Mouse (Mus musculus) megakaryocyte-erythroid progenitor cell, adult 5-6 weeks (primary cell): ENCODE measurements around the gene Slc30a5. TPM values are rescaled to one million over a fixed set of nuclear protein-coding genes. Genes with fewer than 3 reads are reported as not detected.
"Not testable (repeated sequence)": the region's sequence is repeated elsewhere in the genome, so short reads cannot be mapped to it uniquely, and the experiment has no call there.

Source experiments
- ATAC-seq: replicated peaks from 2 replicates; pipeline ENCODE4 v1.8.0; 2016; ENCODE audit warnings: mild to moderate bottlenecking, inconsistent platforms; ENCODE audit not compliant: severe bottlenecking, poor library complexity, low FRiP score, low TSS enrichment
- total RNA-seq, 2 experiments: library from RNA; stranded (forward) in 1 of 2; stranded (reverse) in 1 of 2; fragments of 200-1000, 215-1000 nt in 1 of 2; fragments of >200 nt in 1 of 2; fragmentation: Nextera tagmentation in 1 of 2; gene quantifications; 2 replicates each; pipeline ENCODE4 v1.2.3; 2014 to 2017

The Slc30a5 gene
- total RNA-seq, 2 experiments from 2014 or later: 53.9 to 83.5 TPM

DNA sequence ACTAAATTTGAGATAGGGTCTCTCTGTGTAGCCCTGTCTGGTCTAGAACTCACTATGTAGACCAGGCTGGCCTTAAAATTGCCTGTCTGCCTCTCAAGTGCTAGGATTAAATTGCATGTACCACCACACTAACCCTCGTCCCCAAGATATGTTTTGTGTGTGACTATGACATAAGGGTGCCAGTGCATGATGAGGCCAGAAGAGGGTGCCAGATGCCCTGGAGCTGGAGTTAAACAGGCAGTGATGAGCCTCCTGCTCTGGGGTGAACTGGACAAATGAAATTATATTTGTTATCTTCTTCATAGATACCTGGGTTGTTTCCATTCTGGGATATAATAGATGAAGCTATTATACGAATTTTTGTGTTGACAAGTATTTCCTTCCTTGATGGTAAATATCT is 10.7 kb upstream of the Slc30a5 start:
- peak; percentile 92 for ATAC-seq

DNA sequence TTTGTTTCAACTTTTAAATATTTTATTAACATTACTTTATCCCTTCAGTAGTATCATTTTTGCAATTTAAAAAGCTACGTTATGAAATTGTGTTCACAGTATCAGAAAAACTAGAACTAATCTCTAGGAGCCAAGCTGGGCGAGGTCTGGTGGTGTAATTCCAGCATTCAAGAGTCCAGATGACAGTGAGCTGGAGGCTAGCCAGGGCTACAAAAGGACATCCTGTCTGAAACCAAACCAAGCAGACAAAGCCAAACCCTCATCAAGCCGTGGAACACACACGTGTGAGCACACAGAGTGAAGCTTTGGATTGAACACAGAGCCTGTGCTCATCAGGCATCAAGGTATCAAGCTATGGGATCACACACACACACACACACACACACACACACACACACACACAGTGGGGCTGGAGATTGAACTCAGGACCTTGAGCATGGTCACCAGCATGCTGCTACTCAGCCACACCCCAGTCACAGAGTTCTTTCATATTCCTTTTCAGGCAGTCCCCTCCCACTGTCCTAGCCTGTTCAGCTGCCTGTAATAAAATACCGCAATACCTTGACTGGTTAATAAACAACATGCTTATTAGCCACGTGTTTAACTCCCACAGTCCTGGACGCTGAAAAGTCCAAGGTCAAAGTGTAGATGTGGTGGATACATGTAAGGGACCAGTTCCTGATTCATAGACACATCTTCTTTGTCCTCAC is 9.9 kb upstream of the Slc30a5 start:
- ATAC-seq: 0 out of 2 replicates have a peak, but pooled peaks have one; percentile 27

DNA sequence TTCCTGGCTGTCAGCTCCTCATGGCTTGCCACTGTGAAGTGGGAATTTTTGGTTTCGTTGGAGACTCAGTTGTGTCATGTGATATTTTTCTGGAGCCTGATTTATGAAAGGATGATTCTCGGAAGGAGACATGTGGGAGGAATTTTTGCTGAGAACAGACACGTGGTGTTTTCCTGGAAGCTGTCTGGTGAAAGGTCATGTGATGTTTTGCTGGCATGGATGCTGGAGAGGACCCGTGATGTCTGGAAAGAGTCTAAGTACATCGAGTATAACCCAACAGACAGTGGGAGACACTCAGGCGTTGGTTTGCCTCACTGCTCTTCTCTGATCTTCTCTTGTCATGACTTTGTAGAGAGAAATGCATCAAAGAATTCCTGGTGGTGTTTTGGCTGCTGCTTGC is 8.5 kb upstream of the Slc30a5 start:
- ATAC-seq: no peak

DNA sequence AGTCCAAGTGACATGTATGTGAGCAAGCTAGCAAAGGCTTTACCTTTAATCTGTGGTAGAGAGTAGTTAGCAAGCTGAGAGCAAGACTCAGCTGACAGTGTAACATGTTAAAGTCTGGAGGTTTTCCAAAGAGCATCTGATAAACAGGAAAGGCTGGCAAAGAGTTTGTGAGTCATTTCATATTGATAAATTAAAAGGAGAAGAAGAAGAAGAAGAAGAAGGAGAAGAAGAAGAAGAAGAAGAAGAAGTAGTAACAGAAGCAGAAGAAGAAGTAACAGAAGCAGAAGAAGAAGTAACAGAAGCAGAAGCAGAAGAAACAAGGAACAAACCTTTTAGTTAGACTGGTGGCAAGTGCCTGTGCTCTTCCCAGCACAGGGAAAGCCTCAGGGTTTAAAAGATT is 1.6 kb upstream of the Slc30a5 start:
- ATAC-seq: no peak

DNA sequence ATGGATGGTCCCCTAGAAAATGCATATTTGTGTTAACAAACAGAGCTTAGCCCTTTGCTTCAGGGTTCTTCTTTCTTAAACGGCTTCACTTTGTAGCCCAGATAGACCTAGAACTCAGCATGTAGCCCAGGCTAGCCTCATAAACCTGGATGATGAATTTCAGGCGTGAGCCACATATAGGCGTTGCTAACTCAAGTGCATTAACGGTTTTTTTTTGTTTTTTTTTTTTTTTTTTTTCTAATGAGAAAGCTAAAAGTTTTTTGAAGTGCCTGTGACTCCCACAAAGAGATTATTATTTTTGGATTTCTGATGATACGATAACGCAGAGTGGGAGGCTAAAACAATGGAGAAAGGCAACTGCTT is 394 bp upstream of the Slc30a5 start:
- ATAC-seq: no peak; the same call in 1 of the 2 replicates

DNA sequence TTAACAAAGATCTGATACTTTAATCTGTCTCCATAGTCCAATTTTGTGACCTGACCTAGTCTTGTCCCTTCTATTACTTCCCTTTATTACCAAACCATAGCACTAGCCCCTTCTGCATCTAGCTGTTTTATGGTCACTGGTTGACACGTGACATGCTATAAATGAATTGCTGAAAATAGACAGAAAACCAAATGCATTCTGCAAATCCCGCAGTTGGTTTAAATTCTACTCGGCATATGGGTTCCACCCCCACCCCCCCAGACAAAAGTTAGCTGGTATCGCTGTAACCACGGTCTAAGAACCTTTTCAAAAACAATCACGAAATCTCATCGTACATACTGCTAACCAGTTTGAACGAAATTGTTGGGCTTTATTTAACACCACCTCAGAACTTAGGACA is 1.0 kb downstream of the Slc30a5 start:
- ATAC-seq: 0 out of 2 replicates have a peak, but pooled peaks have one; percentile 14

DNA sequence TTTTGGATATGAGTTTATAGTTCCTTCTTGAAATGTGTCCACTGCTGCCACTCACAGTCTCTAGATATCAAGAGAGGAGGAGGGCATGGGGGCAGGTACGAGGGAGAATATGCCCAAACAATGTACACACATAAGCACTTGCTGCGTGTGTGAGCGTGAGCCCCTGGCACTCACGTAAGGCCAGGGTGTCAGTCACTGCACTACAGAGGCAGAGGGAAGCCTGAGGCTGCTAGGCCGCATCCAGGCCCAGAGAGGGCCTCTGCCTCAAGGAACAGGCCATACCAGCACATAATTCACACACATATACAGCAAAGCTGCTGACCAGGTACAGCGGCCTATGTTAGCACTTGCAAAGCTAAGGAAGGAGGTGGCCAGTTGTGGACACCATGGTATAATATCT is 2.1 kb downstream of the Slc30a5 start:
- ATAC-seq: no peak

DNA sequence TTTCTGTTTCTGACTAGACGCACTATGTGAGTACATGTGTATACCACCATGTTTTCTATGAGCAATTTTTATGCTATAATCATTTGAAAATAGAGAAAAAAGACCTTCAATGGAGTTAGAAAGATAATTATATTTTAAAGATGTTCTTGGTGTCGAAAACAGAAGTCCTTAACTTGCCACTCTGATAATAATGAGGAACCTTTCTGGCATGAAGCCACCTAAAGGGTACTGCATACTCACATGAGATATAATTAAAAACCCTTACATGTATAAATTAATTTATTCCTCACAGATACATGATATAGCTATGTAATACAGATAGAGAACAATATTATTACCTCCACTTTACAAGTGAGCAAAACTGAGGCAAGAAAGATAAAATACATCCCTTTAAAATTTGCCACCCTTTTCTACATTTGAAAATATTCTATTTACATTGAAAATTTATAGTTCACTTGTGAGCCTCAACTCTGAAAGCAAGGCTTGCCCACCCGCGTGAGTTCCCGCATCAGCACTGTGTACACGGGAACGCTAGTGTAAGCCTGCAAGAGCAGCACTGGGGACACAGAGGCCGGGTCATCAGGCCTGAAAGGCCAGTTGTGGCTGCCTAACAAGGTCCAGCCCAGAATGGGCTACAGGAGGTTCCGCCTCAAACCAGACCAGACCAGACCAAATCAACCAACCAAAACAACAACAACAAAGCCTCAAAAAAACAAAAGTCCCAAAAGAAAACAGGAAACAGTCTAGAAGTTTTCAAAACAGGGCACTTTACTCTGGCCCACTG is 7.4 kb downstream of the Slc30a5 start:
- ATAC-seq: no peak

DNA sequence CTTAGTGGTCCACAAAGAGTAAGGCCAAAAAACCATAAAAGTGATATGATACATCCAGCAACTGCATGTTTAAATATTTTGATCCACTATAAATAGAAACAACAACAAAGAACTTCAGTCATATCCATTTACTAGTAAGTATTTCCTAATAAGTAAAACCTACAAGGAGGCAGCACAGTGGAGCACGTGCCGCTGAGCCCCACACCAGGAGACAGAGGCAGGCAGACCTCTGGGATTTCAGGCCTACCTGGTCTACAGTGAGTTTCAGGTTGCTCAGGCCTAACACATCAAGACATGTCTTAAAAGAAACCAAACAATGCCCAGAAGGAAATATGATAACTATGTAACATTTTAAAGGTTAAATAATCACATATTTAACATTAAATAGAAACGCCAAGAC is 8.3 kb downstream of the Slc30a5 start:
- ATAC-seq: no peak

DNA sequence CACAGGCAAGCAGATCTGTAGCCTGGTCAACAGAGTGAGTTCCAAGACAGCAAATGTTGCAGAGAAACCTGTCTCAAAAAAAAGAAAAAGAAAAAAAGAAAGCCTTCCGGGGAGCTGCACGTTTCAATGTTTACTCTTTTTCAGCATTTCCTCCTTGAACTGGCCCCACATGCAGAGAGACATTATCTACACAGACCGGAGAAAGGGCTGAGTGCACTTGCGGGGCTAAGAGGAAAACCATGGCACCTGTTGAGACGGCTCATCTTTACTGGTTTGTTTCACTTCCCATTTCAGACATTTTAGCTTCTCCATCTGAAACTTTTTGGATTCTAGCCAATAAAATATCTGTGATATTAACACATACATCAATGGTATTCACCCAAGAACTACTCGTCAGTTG is 8.9 kb downstream of the Slc30a5 start:
- ATAC-seq: 0 out of 2 replicates have a peak, but pooled peaks have one; percentile 39

DNA sequence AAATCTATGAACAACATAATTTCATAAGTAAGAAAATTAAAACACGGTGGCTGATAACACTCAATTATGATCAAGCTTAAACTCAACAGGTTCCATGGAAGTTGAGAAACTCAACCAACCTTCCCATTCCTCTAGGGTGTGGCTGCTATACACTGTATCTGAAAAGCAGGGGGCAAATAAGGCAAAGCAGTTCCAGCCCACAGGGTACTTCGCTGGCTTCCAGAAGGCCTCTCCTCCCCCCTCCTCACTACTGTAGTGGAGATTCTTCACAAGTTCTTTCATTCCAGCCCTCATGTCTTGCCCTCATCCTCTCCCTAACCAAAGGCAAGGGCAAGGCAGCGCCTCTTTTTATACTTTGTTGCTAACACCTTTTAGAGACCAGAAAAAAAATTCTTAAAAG is 9.4 kb downstream of the Slc30a5 start:
- ATAC-seq: no peak

DNA sequence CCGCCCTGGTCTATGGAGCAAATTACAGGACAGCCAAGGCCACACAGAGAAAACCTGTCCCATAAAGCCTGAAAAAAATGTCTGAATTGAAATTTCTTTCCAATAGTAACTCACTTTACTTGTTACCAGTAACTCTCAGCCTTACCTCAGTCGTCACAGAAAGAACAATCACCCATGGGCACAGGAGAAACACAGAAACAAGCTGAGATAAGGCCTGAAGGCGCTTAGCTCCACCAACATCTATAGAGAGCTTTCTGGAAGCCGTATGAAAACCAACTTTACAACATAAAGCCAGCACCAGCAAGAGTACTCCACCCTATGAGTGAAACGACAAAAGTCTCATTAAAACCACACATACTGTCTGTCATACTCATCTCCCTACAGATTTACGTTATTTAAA is 18.8 kb downstream of the Slc30a5 start:
- ATAC-seq: peak; percentile 80

DNA sequence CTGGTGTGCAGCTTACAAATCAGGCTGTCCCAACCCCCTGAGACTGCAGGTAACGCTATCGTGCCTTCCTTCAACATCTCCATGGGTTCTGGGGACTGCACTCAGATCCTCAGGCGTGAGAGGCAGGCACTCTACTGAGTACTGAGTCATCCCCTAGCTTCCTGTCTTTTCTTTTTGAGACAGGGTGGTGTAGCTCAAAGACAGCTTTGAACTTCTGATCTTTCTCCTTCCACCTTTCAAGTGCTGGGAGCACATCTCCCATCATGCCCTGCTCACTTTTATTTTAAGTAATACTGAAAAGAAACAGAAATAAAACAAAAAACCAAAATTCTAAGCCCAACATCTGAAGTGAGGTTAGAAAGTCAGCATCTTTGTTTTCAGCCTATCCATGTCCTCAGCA is 27.5 kb downstream of the Slc30a5 start:
- no peak for ATAC-seq

DNA sequence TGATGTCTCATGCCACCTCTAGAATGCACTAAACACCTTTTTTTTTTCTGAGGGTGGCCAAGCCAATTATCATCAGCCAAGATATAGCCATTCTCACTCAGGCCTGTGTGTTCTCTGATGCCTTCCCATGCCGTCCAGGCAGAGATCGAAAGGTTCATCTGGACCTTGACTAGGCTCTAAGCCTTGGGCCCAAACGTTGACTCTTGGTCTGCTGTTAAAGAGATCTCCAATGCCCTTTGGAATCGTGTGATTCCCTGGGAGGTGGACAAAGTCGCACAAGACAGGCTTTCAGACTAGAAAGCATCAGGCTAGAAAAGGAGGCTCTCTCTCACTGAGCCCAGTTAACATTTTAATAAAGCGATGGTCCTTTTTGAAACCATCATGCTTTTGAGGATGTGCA is 36.1 kb downstream of the Slc30a5 start:
- no peak for ATAC-seq

DNA sequence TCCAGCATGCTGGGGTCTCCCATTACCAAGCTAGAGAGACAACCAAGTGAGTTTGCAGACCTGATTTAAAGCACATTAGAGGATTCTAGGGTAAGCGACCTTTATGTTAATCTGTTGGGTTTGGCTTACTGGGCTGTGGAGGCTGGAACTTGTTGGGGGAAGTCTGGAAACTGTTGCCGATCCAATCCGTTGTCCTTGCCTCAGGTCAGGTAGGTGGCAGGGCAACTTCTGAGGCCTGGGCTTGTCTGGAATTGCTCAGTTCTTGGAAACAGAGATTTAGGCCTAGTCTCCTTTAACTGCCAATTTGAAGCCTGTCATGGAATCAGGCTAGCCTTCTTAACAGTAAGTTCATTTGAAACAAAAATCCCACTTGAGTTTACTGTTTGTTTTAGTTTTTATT is 44.1 kb downstream of the Slc30a5 start:
- no peak for ATAC-seq

DNA sequence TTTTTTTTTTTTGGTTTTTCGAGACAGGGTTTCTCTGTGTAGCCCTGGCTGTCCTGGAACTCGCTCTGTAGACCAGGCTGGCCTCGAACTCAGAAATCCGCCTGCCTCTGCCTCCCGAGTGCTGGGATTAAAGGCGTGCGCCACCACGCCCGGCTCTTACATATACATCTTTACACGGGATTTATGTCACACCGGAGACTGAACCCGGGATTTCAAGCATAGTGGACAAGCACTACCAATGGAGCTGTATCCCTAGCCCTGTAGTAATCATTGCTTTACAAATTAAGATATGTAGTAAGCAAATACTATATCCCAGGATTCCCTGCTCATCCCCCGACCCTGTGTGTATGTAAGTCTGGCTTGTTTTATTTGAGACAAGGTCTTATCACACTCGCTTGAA is 45.2 kb downstream of the Slc30a5 start:
- not testable (repeated sequence) for ATAC-seq

DNA sequence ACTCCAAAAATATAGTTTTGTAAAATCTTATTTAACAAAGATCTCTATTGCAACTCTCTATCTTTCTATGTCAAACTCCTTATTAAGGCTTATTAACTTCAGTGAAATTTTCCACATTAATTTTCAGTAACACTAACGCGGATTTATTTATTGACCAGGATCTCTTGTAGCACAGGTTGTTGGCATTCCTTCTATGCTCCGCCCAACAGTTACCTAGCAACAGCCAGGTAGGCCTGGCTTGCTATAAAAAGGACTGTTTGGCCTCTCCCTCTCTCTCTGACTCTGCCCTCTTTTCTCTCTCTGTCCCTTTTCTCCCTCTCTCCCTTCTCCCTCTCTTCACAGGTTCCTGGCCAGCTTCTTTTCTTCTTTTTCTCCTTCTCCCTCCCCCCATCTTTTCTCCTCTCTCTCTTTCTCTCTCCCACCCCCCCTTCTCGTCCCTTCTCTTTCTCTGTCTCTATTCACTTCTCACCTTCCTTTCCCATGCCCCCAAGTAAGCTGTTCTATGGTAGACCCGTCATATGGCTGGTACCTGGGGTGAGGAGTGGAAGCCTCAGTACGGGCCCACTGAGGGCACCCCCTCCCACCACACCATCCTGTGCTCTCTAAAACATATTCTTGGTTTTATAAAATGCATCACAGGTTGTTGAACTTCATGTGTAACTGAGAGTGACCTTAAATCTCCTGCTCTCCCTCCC is 45.8 kb downstream of the Slc30a5 start:
- ATAC-seq: no peak

DNA sequence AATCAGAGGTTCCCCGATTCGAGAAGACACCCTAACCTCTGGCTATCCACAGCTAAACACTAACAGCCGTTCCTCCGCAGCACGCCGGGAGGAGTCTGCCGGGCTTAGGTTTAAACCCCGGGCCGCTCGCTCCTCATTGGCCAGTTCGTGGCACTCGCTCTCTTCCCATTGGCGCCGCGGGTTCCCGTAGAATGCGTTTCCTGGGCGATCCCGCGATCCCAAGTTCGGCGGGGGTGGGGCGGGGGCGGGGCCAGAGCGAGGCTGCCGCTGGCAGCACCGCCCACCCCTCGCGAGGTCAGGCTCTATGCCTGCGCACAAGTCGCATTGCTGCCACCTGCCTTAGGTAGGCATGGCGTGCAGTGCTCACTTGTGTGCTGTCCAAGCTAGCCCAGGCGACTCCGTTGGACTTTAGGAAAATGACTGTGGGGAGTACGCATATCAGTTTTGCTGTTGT is 46.8 kb downstream of the Slc30a5 start, which contains the start of gene Ccnb1:
Ccnb1 (minus strand) TSS at position 157 of the 454 bp plus-strand sequence.
- ATAC-seq: peak; percentile 96

DNA sequence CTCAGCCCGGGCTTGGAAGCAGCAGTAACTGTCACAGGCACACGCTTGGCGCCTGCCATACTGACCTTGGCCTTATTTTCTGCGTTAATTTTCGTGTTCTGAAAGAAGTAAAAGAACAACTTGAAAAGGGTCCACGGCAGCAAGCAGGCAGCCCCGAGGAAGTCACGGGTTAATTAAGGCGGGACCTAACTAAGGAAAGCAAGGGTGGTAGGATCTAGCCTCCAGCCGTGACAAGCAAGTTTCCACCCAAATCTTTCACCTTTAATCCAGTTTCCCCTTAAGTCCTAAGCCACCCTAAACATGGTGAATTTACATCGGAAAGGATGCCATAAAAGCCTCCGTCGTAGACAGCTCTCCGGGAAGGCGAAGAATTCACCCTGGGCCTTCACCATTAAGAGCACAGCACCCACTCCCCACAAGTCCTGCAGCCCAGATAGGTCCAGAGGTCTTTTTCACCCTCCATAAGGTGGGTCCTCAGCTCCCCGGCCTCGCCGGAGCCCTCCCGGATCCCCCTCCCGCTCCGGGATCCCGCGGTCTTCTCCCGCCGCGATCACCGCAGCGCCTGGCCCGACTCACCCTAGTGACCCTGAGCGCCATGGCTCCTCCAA is 47.3 kb downstream of the Slc30a5 start:
- peak; percentile 36; the same call in 1 of the 2 replicates for ATAC-seq

DNA sequence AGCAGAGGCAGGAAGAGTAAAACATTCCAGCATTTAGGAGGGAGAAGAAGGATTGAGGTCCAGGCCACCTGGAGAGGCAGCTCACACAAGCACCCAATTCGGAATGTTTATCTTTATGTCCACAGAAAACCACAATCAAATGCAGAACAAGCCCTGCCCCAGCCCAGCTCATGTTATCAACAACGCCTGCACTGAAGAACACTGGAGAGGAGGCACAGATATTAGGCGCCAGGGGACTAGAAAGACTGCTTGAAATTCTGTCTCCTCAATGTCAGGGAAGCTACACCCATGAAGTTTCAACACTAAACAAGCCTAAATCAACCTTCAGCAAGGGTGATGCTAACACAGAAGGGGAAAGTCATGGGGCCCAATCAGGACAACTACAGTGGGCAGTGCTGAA is 55.7 kb downstream of the Slc30a5 start:
- peak; percentile 84 for ATAC-seq
